Mouse (Mus musculus): Measurements from ENCODE around the gene Megf8.

Megf8 gene

GRCm38 (mm10) chr7:25326233-25326632 is 9.3 kb downstream of the Megf8 start:
- in situ Hi-C loops (cut with MboI, MseI): no loop called here

DNA sequence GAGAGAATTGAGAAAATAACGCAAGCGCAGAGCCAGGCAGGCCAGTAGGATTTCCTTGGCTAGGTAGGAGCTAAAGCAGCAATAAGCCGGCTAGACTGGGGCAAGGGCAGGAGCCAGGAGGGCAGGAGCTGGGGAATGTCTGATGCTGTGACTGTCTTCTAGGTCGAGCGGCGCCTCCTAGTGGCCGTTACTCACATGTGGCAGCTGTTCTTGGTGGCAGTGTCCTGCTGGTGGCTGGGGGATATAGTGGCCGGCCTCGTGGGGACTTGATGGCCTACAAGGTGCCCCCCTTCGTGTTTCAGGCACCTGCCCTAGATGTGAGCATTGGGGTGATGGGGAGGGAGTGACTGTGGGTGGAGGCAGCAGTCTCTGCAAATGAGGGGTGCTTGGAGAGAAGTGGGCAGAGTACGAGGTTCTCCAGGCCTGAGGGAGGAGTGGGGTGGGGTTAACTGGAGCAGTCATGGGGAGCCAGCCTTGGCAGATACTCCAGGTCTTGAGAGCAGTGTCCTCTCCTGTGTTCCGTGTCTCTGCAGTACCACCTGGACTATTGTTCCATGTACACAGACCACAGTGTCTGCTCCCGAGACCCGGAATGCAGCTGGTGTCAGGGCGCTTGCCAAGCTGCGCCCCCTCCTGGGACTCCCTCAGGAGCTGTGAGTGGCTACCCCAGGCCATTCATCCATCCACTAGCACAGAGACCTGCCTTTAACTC is 16.8 kb downstream of the Megf8 start:
- in situ Hi-C loops (cut with MboI, MseI): no loop called here

DNA sequence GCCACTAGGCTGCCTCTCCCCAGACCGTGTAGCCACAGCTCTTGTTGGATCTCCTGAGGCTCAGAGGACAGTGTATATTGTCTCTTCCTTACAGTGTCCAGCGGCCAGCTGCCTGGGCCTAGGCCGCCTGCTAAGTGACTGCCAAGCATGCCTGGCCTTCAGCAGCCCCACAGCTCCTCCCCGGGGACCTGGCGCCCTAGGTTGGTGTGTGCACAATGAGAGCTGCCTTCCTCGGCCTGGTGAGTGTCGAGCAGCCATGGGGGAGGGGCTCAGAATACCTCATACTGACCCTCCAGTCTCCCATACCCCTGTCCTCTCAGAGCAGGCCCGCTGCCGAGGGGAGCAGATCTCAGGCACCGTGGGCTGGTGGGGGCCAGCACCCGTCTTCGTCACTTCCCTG is 17.5 kb downstream of the Megf8 start:
- in situ Hi-C loops (cut with MboI, MseI): no loop called here

- in situ Hi-C loops (cut with MboI, MseI): no loop called here
Observed at GRCm38 (mm10) chr7:25339329-25339728, 22.4 kb downstream of the Megf8 start.

DNA sequence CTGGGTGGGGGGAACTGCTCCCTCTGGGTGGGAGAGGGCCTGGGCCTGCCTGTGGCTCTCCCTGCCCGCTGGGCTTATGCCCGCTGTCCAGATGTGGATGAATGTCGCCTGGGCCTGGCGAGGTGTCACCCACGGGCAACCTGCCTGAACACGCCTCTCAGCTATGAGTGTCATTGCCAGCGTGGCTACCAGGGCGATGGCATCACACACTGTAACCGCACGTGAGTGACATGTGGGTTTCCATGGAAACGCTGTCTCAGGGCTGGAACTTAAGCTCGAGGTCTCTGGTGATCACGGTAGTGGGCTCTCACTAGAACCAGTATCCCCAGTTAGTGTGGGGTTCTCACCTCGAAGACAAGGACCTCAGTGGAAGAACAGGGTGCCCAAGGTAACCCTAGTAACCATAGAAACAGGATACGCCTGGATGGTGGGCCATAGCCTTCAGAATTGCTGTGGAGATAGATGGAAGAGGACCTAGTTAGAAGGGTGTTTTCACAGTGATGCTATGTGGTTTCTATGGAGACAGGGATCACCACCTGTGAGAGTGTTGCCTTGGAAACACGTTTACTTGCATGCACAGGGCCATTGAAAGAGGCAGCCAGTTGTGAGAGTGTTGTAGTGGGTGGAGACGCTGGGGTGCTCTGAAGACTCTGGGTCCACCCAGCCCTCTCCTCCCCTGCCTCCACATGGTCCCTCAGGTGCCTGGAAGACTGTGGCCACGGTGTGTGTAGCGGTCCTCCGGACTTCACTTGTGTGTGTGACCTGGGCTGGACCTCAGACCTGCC is 24.2 kb downstream of the Megf8 start:
- in situ Hi-C loops (cut with MboI, MseI): no loop called here

DNA sequence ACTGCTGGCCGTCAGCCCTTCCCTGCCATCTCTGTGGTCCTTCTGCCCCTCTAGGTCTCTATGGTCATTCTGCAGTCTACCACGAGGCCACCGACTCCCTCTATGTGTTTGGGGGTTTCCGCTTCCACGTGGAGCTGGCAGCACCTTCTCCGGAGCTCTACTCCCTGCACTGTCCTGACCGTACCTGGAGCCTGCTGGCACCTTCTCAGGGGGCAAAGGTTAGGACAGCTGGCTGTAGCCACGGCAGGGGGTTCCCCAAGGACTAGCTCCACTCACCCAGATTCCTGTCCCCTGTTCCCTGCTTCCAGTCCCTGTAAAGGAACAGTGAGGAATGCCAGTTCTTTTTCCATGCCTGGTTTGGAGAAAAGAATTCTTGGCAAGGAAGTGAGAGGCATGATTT is 31.9 kb downstream of the Megf8 start:
- in situ Hi-C loops (cut with MboI, MseI): no loop called here

- in situ Hi-C loops (cut with MboI, MseI): no loop called here
Observed at GRCm38 (mm10) chr7:25358721-25359206, 41.8 kb downstream of the Megf8 start.

DNA sequence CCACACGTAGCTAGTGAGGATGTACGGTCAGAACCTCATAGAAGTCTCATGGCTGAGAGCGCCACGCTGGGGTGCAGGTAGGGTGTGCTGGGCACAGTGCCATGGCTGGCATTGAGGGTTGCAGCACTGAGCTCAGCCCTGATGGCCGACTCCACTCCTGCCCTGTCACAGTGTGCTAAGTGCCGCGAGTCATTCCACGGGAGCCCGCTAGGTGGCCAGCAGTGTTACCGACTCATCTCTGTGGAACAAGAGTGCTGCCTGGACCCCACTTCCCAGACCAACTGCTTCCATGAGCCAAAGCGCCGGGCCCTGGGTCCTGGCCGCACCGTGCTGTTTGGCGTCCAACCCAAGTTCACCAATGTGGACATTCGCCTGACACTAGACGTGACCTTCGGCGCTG is 46.2 kb downstream of the Megf8 start:
- in situ Hi-C loops (cut with MboI, MseI): loop anchor here (5.0 kb wide), 1 partner anchor 641 kb away; no protein-coding TSS in a partner anchor

GRCm38 (mm10) chr7:25363632-25364031 is 46.7 kb downstream of the Megf8 start:
- in situ Hi-C loops (cut with MboI, MseI): loop anchor here (5.0 kb wide), 1 partner anchor 641 kb away; no protein-coding TSS in a partner anchor

- in situ Hi-C loops (cut with MboI, MseI): no loop called here
Observed at GRCm38 (mm10) chr7:25365937-25366625, 49.1 kb downstream of the Megf8 start.

GRCm38 (mm10) chr7:25367632-25368293 is 50.8 kb downstream of the Megf8 start:
- in situ Hi-C loops (cut with MboI, MseI): no loop called here

GRCm38 (mm10) chr7:25368333-25368732 is 51.4 kb downstream of the Megf8 start:
- in situ Hi-C loops (cut with MboI, MseI): no loop called here

DNA sequence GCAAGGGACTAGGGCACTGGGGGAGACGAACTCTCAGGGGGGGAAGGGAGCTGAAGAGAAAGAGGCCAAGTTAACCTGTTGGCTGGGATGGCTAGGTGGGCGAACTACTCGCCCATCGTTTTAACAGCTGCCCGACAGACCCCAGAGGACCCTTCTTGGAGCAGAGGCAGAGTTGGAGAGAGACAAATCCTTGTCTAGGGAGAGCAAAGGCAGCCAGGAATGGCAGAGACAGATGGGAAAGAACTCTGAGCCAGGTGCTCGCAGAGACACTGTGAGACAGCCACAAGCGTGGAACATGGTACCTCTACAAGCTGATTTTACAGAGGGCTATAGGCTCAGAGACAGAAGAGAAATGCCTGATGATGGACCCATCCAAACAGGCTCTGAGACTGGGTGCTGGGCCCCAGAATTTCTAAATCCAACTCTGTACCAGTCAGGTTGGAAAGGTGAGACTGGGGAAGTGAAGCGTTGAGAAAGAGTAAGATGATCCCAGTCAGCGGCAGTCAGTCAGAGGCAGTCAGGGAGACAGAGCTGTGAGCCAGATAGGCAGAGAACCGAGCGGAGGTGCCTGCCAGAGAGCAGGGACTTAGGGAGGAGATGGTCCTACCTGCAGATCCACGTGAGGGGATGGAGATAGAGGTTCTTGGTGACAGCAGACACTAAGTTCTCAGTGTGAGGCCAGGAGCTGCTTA is 52.2 kb downstream of the Megf8 start, which contains the start of gene Cnfn:
Cnfn (minus strand) TSS at position 667 of the 692 bp plus-strand sequence.
- in situ Hi-C loops (cut with MboI, MseI): no loop called here

- in situ Hi-C loops (cut with MboI, MseI): no loop called here
Observed at GRCm38 (mm10) chr7:25372441-25372840, 55.5 kb downstream of the Megf8 start.

GRCm38 (mm10) chr7:25376556-25376955 is 59.6 kb downstream of the Megf8 start:
- in situ Hi-C loops (cut with MboI, MseI): no loop called here

- in situ Hi-C loops (cut with MboI, MseI): no loop called here
Observed at GRCm38 (mm10) chr7:25377100-25377700, 60.2 kb downstream of the Megf8 start.

DNA sequence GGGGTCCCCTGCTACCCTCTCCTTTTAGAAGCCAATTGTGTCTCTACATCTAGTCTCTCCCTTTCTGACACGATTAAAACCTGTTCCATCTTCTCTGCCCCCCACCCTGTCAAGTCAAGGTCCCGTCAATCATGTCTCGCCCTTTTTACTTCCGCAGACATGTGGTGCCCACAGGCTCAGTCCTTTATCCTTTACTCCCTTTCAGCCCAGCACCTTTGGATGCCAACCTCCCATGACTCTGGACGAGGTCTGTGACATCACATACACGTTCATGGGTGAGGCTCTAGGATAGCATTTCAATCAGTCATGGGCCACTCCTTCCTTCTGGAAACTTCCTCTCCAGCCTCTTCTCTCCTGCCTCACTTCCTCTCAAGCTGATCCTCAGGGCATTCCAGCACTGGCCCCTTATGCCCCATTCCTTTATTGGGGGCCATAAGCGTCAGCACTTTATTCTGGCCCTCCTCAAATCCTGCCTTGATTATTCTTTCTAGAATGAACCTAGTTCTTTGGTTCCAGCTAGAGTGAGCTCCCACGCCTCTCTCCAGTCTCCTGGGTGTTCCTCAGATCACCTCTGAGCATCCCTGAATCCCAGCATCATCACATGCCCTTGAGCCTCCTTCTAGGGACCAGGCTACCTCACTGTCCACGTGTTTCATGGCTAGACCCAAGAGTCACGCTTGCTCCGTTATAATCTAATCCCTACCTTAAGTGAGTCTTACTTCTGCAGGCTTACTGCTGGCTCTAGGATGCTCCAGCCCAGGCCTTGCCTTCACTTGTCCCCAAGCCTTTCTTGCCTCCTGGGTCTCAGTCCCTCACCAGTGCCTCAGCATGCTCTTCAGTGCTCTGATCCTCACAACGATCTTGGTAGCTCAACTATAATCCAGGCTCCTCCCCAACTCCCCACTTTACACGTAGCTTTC is 61.5 kb downstream of the Megf8 start:
- in situ Hi-C loops (cut with MboI, MseI): no loop called here

DNA sequence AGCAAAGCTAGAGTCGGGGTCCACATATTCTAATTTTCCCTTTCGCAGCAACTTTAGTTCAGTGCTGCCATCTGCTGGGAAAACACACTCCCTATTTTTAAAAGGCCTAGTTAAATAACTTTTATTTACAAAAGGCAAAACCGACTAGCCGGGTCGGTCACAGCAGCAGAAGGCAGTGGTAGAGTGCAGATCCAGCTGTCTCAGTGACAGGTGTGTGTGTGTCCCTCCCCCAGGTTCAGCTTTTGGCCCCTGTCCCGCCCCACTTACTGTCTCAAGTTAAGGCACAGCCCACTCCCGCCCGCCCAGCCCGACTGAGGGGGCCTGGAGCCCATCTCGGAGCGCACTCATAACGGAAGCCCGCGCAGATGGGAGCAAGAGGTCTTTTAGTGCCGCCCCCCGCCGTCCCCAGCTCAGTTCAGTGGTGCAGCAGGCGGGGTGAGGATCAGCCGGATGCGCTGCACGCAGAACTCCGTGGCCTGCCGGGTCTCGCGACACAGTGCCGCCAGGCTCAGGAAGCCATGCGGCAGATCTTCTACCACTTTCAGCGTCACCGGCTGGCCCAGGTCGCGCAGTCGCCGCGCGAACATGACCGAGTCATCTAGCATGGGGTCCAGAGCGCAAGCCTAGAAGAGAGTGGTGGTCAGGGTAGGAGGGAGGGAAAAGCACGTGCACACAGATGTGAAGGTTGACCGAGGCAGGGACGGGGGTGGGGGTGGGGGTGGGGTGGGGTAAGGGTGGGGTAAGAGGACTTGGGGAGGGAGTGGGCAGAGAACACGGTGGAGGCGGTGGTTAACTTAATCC is 62.8 kb downstream of the Megf8 start:
- in situ Hi-C loops (cut with MboI, MseI): no loop called here
